Mouse (Mus musculus) liver, postnatal 0 days (tissue): ENCODE data around the gene Plekhg1. TPM values are rescaled to one million over a fixed set of nuclear protein-coding genes. Genes with fewer than 3 reads are reported as not detected.

Experiments
- ATAC-seq: fragments of 200-750 bp; cut with Nextera tagmentation; 2 replicates; pipeline ENCODE4 v1.8.0; 2017; ENCODE audit warnings: mild to moderate bottlenecking, moderate library complexity
- DNase-seq: peaks from one replicate; pipeline ENCODE4 v3.0.0-alpha.2; 2016
- H3K27ac ChIP-seq: fragments of 300-500 bp; sonication (generic); 2 replicates; pipeline ENCODE4 v1.5.1; 2014; ENCODE audit warnings: antibody characterized with exemption, moderate library complexity, mild to moderate bottlenecking, low read depth
- H3K27me3 ChIP-seq: fragments of 300-500 bp; sonication (generic); 2 replicates; pipeline ENCODE4 v1.6.1; 2014; ENCODE audit warnings: low read length, control low read depth, mixed read lengths; ENCODE audit not compliant: insufficient read depth
- H3K36me3 ChIP-seq: fragments of 300-500 bp; sonication (generic); replicated peaks from 2 replicates; pipeline ENCODE4 v1.6.1; 2014; ENCODE audit warnings: mild to moderate bottlenecking, control low read depth, low read length, moderate library complexity, mixed read lengths; ENCODE audit not compliant: insufficient read depth
- H3K4me1 ChIP-seq: fragments of 300-500 bp; sonication (generic); 2 replicates; pipeline ENCODE4 v1.6.1; 2014; ENCODE audit warnings: antibody characterized with exemption, mild to moderate bottlenecking, control low read depth; ENCODE audit not compliant: insufficient read depth
- H3K4me2 ChIP-seq: fragments of 300-500 bp; sonication (generic); 2 replicates; pipeline ENCODE4 v1.6.1; 2014; ENCODE audit warnings: low read depth, mild to moderate bottlenecking, low read length, moderate library complexity, mixed read lengths
- H3K4me3 ChIP-seq: fragments of 300-500 bp; sonication (generic); 2 replicates; pipeline ENCODE4 v1.5.1; 2014; ENCODE audit warnings: low read depth, low read length
- H3K9ac ChIP-seq: fragments of 300-500 bp; sonication (generic); replicated peaks from 2 replicates; pipeline ENCODE4 v1.6.1; 2014; ENCODE audit warnings: mild to moderate bottlenecking, moderate library complexity
- H3K9me3 ChIP-seq: fragments of 300-500 bp; sonication (generic); 2 replicates; pipeline ENCODE4 v1.6.1; 2016; ENCODE audit warnings: mild to moderate bottlenecking, control low read depth, low read length, mixed read lengths
- CTCF ChIP-seq: sonication (generic); IDR thresholded peaks from 2 replicates; pipeline ENCODE4 v1.5.1; 2016; ENCODE audit warnings: antibody characterized with exemption, low read depth
- EP300 ChIP-seq: IDR thresholded peaks from 2 replicates; pipeline ENCODE4 v1.6.1; 2016; ENCODE audit warnings: antibody characterized with exemption, low read depth, mild to moderate bottlenecking
- WGBS: fragments of 180-500 bp; shearing (Covaris S2); extraction: QIAGEN DNeasy Blood & Tissue Kit; methylation state at CpG from one replicate; pipeline ENCODE4 v1.1.7; 2014; ENCODE audit not compliant: insufficient replicate concordance; 5-methylcytosine and 5-hydroxymethylcytosine counted together
- polyA plus RNA-seq: library from polyadenylated mRNA; unstranded; fragments of >200 nt; fragmentation: Nextera tagmentation; extraction: Ambion mirVana; gene quantifications from 2 replicates; pipeline ENCODE4 v1.2.1, GENCODE M21; 2015

The Plekhg1 gene
- polyA plus RNA-seq, 1 experiment from 2014 or later: 1.7 TPM

DNA sequence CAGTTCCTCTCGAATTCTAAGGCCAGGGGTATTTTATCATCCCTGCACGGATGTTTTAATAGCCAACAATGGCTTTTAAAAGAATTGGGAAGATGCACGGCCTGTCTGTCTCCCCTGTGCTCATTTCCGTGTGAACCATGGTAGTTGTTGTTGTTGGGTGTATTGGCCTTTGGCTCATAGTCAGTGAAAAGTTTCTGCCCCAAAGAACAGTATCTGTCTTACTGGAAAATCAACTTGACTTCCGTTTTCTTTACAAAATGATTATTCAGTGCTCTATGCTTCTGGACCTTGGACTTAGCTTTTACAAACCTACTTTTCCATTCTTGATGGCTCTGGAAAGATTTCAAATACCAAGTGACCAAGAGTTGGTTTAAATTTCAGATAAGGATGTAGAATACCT is 104.3 kb downstream of the Plekhg1 start:
- ATAC-seq (no peak), DNase-seq (no peak)
- no peaks in the 10 kb centered on the region for H3K36me3 ChIP-seq
- TF ChIP-seq EP300: no peak
- H3K9me3 ChIP-seq: no peaks in the 10 kb centered on the region
- H3K27ac ChIP-seq: no peak overlapping the region
- no peak overlapping the region for H3K4me2 ChIP-seq
- no peak overlapping the region for H3K4me3 ChIP-seq
- no peaks in the 10 kb centered on the region for H3K27me3 ChIP-seq
- 71% methylated on average over 5 of the region's 5 CpGs for WGBS
- no peak overlapping the region for H3K9ac ChIP-seq
- H3K4me1 ChIP-seq: no peaks in the 10 kb centered on the region

DNA sequence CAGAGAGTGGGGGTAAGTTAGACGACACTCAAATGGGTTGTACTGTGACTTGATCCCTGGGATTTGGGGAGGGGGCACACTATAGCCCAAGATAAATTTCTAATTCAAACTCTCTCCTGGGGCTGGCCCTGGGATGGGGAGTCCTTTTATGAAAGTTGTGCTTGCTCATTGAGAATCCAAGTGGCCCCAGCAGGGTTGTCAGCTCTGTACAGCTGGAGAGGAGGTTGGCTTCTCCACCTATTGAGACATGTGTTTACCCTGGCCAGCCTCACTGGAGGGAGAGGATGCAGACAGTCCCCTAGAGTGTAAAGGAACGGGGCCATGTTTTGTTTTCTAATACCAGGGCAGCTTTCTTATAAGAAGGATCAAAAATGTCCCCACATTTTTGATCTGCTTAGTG is 106.9 kb downstream of the Plekhg1 start:
- Histone ChIP-seq H3K36me3 (no peaks in the 10 kb centered on the region), H3K4me3 (no peak overlapping the region), H3K4me1 (no peaks in the 10 kb centered on the region), H3K9me3 (no peaks in the 10 kb centered on the region), H3K4me2 (no peak overlapping the region), H3K9ac (no peak overlapping the region), H3K27ac (no peak overlapping the region), H3K27me3 (no peaks in the 10 kb centered on the region)
- ATAC-seq: no peak
- WGBS: 58% methylated on average over 2 of the region's 2 CpGs
- TF ChIP-seq EP300 (no peak), CTCF (no peak)
- DNase-seq: no peak

DNA sequence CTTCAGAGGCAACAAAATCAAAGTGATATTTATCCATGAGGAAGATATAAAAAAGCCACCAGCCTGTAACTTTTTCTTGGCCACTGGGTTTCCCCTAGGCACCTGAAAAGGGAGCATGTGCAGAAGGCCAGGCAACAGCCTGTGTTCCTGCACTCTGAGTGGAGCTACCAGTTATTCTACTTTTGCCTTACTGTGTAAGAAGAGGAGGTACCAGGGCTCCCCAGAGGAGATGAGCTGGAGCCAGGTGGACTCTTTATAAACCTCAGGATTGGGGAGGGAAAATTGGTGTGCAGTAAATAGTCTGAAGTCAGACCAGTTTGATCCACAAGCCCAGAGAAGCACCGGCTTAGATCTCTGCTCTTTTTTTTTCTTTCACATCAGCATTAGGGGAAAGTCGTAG is 111.3 kb downstream of the Plekhg1 start:
- H3K9ac ChIP-seq: no peak overlapping the region
- H3K27ac ChIP-seq: no peak overlapping the region
- WGBS: 34% methylated on average over 2 of the region's 2 CpGs
- H3K4me1 ChIP-seq: no peaks in the 10 kb centered on the region
- no peak overlapping the region for H3K4me3 ChIP-seq
- DNase-seq (no peak), ATAC-seq (no peak)
- TF ChIP-seq CTCF (no peak), EP300 (no peak)
- H3K9me3 ChIP-seq: no peaks in the 10 kb centered on the region
- H3K4me2 ChIP-seq: no peak overlapping the region
- no peaks in the 10 kb centered on the region for H3K36me3 ChIP-seq
- H3K27me3 ChIP-seq: no peaks in the 10 kb centered on the region

DNA sequence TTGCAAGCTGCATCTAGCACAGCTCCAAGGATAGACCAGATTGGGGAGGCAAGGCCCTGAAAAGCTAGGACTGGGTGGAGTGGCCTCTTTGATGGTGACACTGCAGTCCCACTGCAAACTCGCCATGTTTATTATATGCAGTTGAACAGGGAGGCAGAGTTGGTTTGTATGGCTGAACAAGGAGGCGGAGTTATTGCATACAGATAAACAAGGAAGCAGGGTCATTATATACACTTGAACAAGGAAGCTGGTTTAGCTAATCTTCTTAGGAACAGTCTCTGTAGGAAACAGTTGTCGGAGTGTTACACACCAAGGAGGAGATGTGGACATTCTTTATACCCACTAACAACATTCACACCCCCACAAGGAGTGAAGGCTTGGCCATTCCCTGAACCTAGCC is 112.6 kb downstream of the Plekhg1 start:
- TF ChIP-seq EP300 (no peak), CTCF (no peak)
- 71% methylated on average over 3 of the region's 3 CpGs for WGBS
- no peaks in the 10 kb centered on the region for H3K27me3 ChIP-seq
- ATAC-seq: no peak
- H3K4me3 ChIP-seq: no peak overlapping the region
- no peaks in the 10 kb centered on the region for H3K36me3 ChIP-seq
- no peak overlapping the region for H3K9ac ChIP-seq
- H3K4me2 ChIP-seq: no peak overlapping the region
- no peaks in the 10 kb centered on the region for H3K9me3 ChIP-seq
- H3K27ac ChIP-seq: no peak overlapping the region
- no peak for DNase-seq
- no peaks in the 10 kb centered on the region for H3K4me1 ChIP-seq

DNA sequence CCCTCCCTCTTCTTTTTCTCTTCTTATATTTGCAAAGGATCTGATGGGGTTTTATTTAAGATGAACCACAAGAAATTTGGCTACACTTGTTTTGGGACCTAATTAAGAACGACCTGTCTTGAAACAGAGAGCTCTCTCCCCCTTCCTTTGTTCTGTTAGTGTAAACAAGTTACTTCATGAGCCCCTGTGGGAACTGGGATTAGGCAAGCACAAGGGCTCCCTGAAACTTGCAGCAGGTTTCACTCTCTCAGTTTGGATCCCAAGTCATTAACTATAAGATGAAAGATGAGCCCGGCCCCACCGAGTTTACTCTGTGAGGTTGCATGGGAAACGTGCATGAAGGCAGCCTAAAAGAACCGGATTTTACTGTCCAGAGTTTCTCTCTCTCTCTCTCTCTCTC is 117.7 kb downstream of the Plekhg1 start:
- no peaks in the 10 kb centered on the region for H3K36me3 ChIP-seq
- no peak for TF ChIP-seq CTCF
- no peak for TF ChIP-seq EP300
- no peak for ATAC-seq
- H3K27ac ChIP-seq: no peak overlapping the region
- no peak for DNase-seq
- H3K9ac ChIP-seq: no peak overlapping the region
- H3K27me3 ChIP-seq: no peaks in the 10 kb centered on the region
- no peaks in the 10 kb centered on the region for H3K4me1 ChIP-seq
- no peaks in the 10 kb centered on the region for H3K9me3 ChIP-seq
- 28% methylated on average over 5 of the region's 5 CpGs for WGBS
- H3K4me3 ChIP-seq: no peak overlapping the region
- no peak overlapping the region for H3K4me2 ChIP-seq

DNA sequence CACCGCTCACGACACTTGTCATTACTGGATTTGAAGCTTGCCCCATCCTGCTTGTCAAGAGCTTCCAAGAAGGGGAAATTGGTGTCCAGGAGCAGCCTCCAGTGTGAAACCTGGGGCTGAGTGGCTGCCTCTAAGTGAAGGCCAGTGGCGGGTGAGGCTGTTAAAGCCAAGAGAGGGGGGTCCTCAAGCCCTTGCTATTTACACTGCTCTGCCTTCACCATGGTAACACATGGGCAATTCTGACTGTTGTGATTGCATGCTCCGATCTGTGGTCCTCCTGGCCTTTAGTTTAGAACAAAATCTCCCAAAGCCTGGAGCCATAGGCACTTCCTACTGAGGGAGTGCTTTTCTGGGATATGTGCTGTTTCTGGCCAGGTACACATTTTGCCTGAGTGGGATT is 118.3 kb downstream of the Plekhg1 start:
- no peak for DNase-seq
- WGBS: 68% methylated on average over 4 of the region's 4 CpGs
- Histone ChIP-seq H3K27me3 (no peaks in the 10 kb centered on the region), H3K4me1 (no peaks in the 10 kb centered on the region), H3K4me2 (no peak overlapping the region), H3K9ac (no peak overlapping the region), H3K9me3 (no peaks in the 10 kb centered on the region), H3K36me3 (no peaks in the 10 kb centered on the region), H3K4me3 (no peak overlapping the region), H3K27ac (no peak overlapping the region)
- no peak for ATAC-seq
- TF ChIP-seq EP300 (no peak), CTCF (no peak)
